Mouse (Mus musculus) layer of hippocampus, postnatal 25 days (tissue): Measurements from ENCODE around the gene Gm21988. TPM values are rescaled to one million over a fixed set of nuclear protein-coding genes. Genes with fewer than 3 reads are reported as not detected.

Source experiments
- DNase-seq, 2 experiments: peaks; one replicate each; pipeline ENCODE4 v3.0.0; 2022; ENCODE audit warnings: mixed read lengths in 2 of 2, low spot score in 1 of 2; ENCODE audit errors: extremely low spot score in 1 of 2
- total RNA-seq, 2 experiments: library from RNA; stranded (reverse); gene quantifications; 2 replicates each; pipeline ENCODE4 v1.2.3; 2021

Gene Gm21988
- 1 to 10 TPM; 3.2 to 4.5 TPM for total RNA-seq

- DNase-seq = peak; percentile 70 to 86
Observed at GRCm38 (mm10) chr11:70239541-70240279, at the start of gene Gm21988, which contains the start of gene Rnasek. Gene Gm21988, minus strand, starts transcription at chr11:70239830. Gene Rnasek, minus strand, starts transcription at chr11:70239842.

DNA sequence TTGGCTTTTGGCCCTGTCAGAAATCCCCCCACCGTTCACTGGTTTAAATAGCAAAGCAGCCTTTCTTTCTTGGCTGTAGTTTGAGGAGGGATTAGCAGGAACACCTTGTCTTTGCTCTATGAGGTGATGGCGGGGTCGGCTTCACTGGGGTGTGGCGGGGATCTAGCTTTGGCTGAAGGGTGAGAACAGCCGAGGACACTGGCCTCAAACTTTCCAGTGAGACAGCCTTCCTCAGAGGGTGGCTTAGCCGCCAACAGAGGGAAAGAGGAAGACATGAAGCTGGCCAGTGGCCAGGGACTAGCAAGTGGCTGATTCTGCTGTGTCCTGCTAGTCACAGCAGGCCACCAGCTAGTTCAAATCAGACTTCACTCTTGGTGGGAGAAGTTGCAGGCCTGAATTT, 49.6 kb upstream of the Gm21988 start:
- no peak for DNase-seq

DNA sequence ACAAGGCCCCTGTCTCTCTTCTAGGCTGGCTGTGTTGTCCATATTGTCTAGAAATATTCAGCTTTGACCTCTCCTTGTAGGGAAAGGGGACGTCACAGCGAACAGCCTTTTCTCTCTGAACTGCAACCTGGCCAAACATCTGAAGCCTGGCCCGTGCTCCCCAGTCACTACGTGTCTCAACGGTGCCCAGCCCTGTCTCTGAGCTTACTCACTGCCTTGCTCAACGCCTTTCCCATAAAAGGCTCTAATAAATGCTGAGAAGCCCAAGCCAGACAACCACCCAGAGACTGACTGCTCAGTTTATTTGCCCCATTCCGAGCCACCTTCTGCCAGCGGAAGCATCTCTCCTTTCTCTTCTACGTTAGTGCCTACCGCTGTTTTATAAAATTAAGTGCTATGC, 48.5 kb upstream of the Gm21988 start:
- no peak for DNase-seq

- no peak for DNase-seq
Observed at GRCm38 (mm10) chr11:70285686-70286085, 46.1 kb upstream of the Gm21988 start.

GRCm38 (mm10) chr11:70284757-70285156, 45.1 kb upstream of the Gm21988 start:
- DNase-seq = no peak

- DNase-seq = no peak
Observed at GRCm38 (mm10) chr11:70283666-70284065, 44.0 kb upstream of the Gm21988 start.

DNA sequence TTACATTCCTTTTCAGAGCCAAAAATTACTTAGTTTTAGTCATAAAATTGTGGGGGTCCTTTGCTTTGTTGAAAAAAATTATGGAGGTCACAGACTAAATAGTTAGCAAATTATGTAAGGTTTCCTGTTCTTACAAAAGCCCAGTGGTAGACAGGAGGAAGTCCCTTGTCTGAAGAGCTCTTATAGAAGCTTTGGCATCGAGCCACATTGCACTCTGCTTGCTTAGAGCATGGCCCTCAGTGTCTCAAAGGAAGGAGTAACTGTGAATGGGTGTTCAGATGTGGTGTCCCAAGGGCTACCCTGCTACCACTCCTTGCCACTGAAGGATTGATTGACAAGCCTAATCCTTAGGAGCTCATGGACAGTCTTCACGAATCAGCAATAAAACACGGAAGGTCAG, 40.8 kb upstream of the Gm21988 start:
- DNase-seq = peak in 1 of 2 experiments; percentile 13

DNA sequence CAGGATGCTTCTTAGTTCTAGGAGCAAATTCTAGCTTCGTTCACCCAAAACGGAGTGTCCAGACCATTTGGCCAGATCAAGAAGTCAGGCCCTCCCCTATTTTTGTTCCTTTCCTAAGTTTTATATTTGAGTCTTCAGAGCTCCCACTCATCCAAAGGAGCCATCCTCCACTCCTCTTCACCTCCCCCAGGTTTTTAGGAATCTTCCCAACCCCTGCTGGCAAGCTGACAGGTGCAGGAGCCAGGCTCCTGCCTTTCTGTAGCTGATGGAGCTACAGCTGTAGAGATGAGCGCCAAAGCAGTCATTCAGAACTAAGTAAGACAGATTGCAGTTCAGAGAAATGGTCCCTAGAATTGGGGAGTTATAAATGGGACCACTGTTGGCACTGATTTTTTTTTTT, 39.3 kb upstream of the Gm21988 start:
- no peak for DNase-seq

- no peak for DNase-seq
Observed at GRCm38 (mm10) chr11:70271641-70272040, 32.0 kb upstream of the Gm21988 start.

GRCm38 (mm10) chr11:70266405-70266804, 26.8 kb upstream of the Gm21988 start:
- DNase-seq = no peak

GRCm38 (mm10) chr11:70265819-70266218, 26.2 kb upstream of the Gm21988 start:
- no peak for DNase-seq

DNA sequence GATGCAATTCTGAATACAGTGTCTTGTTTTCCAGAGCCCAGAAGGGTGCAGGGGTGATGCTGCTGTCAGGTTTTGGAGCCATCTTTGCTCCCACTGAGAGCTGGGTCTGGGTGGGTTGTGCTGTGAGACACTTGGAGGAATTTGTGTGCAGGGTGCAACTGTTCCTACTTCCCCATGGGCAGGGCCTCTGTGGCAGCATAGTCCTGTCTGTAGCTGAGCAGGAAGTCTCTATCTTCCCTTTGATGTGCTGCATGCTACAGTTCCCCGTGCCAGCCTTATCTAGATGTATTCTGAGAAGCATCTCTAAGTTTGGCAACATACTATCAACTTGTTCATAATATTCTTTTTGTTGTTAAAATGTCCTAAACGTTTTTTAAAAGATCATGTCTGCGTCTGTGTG, 25.6 kb upstream of the Gm21988 start:
- no peak for DNase-seq

DNA sequence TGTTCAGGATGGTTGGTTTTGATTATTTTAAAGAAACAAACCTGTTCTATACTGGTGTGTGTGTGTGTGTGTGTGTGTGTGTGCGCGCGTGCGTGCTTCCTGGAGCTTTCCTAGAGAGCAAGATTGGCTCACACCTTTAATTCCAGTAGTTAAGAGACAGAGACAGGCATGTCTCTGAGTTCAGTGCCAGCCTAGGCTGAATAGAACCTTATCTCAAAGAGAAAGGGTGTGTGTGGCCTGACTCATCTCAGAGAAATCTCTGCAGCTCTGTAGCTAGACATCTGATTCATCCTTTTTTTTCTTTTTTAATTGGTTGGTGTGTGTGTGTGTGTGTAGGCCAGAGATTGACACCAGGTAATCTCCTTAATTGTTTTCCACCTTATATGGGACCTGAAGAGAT, 19.4 kb upstream of the Gm21988 start:
- DNase-seq = no peak

GRCm38 (mm10) chr11:70254931-70255531, 15.4 kb upstream of the Gm21988 start, which contains the start of gene Alox12:
Gene Alox12, minus strand, starts transcription at chr11:70255353.
- no peak for DNase-seq

DNA sequence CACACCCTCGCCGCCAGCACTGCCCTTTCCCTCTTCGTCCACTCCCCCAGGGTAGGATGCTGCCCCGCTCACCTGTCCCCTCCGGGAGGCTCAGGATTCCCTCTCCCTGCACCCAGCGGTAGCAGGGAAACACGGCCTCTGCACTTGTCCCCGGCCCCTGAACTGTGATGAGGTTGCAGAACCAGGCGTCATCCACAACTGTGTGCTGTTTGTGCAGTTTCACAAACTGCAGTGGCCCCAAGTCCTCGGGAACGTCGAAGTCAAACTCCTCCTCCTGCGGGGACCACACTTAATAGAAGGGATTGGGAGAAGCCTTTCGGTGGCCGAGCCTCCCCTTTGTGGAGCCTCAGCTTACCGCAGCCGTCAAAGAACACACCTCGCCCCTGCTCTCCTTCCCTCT, 14.7 kb upstream of the Gm21988 start:
- no peak for DNase-seq

GRCm38 (mm10) chr11:70251853-70252252, 12.2 kb upstream of the Gm21988 start:
- no peak for DNase-seq

DNA sequence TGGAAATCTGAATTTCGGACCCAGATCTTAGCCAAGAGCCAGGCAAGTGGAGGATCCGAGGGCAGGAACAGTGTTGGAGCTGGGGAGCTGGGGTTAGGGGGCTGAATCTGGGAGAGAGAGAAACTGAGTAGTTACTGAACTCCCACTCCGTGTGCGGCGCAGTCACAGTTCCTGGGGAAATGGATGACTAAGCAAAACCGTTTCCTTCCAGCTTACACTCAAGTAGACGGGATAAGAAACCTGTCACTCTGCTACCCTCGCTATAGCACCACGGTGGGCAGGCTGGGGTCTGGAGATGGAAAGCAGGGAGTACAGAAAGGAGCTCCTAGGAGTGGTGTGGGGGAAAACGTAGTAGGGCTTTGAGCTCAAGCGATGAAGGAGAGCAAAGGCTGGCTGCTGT, 10.5 kb upstream of the Gm21988 start:
- DNase-seq = no peak

DNA sequence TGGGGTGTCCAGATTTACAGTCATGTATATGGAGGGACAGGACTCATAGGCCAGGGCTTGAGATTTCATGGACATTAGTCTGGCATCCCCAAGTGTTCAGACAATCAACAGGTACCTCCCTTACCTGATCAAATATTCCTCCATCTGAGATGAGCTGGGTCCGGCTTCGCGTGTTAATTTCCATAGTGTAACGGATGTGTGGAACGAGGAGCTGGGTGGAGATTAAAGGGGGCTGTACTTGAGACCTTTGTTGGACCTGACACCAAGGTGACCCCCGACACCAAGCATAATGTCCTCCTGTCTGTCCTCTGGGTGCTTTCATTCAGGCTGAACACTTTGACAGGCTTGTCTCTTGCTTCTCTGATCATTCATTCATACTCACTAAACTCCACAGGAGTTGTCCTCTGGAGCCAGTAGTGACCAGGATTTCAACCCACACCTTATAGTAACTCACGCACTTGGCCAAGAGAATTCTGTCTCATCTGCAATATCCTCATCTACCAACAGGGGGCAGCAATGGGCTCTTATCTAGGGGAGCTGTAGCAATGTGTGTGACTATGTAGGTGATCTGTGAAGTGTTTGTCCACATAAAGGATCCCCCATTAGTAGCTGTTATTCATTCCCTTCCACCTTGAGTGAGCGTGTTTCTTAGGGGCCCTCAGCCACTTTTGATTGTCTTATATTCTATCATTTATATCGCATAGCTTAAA, 7.7 kb upstream of the Gm21988 start:
- DNase-seq = peak; percentile 44 to 82

GRCm38 (mm10) chr11:70242591-70242990, 3.0 kb upstream of the Gm21988 start:
- no peak for DNase-seq

DNA sequence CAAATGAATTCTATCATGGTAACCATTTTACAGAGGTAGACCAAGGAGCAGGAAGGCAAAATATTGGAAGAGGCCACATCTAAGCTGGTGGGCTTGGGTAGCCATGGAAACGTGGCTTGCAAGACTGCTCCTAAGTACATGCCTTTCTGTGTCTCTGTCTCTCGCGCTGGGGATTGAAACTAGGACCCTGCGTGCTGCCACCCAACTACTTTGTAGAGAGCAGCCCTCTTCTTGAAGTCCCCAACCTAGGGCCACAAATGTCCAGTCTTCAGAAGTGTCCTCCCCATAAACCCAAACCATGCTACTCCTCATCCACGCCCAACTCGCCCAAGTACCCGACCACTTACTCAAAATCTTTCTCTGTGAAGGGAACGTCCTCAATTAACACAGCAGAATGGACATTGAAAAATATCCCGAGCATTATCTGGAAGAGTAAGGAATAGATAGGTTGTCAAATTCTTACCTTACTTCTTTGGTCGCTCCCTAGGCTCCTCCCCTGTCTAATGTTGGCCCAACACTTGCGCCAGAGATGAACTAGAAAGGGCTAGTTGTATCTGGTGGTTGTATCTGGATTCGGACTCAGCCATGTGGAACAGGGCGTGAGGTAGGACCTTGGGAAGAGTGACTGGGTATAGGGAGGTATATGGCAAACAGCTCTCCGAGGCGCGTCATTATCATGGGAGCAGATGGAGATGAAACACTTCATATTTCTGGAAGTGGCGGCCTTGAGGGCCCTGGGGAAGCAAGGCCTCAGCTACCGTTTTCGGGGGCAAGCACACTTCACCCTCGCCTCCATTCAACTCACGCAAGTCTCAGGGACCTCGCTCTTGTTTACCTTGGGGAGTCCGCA, 814 bp downstream of the Gm21988 start:
- DNase-seq = peak in 1 of 2 experiments; percentile 12
